Mouse (Mus musculus) heart, embryonic 14.5 days (tissue): ENCODE results near the gene Rfx7. TPM values are rescaled to one million over a fixed set of nuclear protein-coding genes. Genes with fewer than 3 reads are reported as not detected.
A peak's percentile ranks its signal among the peaks of the same experiment; 100 is the strongest.

Experiments
- ATAC-seq: fragments of 200-750 bp; cut with Nextera tagmentation; 2 replicates; pipeline ENCODE4 v1.8.0; 2017; ENCODE audit warnings: low read depth, moderate TSS enrichment; ENCODE audit not compliant: insufficient number of reproducible peaks, insufficient read depth, low FRiP score
- H3K27ac ChIP-seq, 2 experiments: fragments of 200-500 bp in 1 of 2; fragments of 300-500 bp in 1 of 2; sonication (generic) in 1 of 2; replicated peaks in 1 of 2; 2 replicates each; pipeline ENCODE4 v1.5.1; 2012 to 2014; ENCODE audit warnings: low read depth in 2 of 2, low read length in 2 of 2, control low read depth in 1 of 2, mild to moderate bottlenecking in 1 of 2, mixed read lengths in 1 of 2; ENCODE audit not compliant: control insufficient read depth in 1 of 2, insufficient read depth in 1 of 2
- H3K27me3 ChIP-seq: fragments of 300-500 bp; sonication (generic); 2 replicates; pipeline ENCODE4 v1.6.1; 2014; ENCODE audit warnings: mild to moderate bottlenecking, low read length, control low read depth; ENCODE audit not compliant: control insufficient read depth, insufficient read depth
- H3K36me3 ChIP-seq: fragments of 300-500 bp; sonication (generic); 2 replicates; pipeline ENCODE4 v1.6.1; 2014; ENCODE audit warnings: mild to moderate bottlenecking, control low read depth, low read length, mixed read lengths; ENCODE audit not compliant: control insufficient read depth, insufficient read depth
- H3K4me1 ChIP-seq, 2 experiments: fragments of 200-500 bp in 1 of 2; fragments of 300-500 bp in 1 of 2; sonication (generic) in 1 of 2; 2 replicates each; pipeline ENCODE4 v1.6.1; 2012 to 2014; ENCODE audit warnings: low read length in 2 of 2, control low read depth in 1 of 2, mixed read lengths in 1 of 2; ENCODE audit not compliant: control insufficient read depth in 2 of 2, insufficient read depth in 2 of 2
- H3K4me2 ChIP-seq: fragments of 300-500 bp; sonication (generic); 2 replicates; pipeline ENCODE4 v1.6.1; 2014; ENCODE audit warnings: mild to moderate bottlenecking, low read length
- H3K4me3 ChIP-seq, 2 experiments: fragments of 200-500 bp in 1 of 2; fragments of 300-500 bp in 1 of 2; sonication (generic) in 1 of 2; 2 replicates each; pipeline ENCODE4 v1.5.1; 2012 to 2014; ENCODE audit warnings: low read length in 2 of 2, mild to moderate bottlenecking in 2 of 2, control low read depth in 1 of 2, low read depth in 1 of 2, moderate library complexity in 1 of 2; ENCODE audit not compliant: control insufficient read depth in 1 of 2, insufficient read depth in 1 of 2
- H3K9ac ChIP-seq: fragments of 300-500 bp; sonication (generic); 2 replicates; pipeline ENCODE4 v1.6.1; 2014; ENCODE audit warnings: mild to moderate bottlenecking, low read length
- H3K9me3 ChIP-seq: fragments of 300-500 bp; sonication (generic); 2 replicates; pipeline ENCODE4 v1.6.1; 2016; ENCODE audit warnings: low read length, control low read depth; ENCODE audit not compliant: control insufficient read depth
- WGBS: fragments of 180-500 bp; shearing (Covaris S2); extraction: QIAGEN DNeasy Blood & Tissue Kit; methylation state at CpG from one replicate; pipeline ENCODE4 v1.1.7; 2014; 5-methylcytosine and 5-hydroxymethylcytosine counted together
- polyA plus RNA-seq: library from polyadenylated mRNA; unstranded; fragments of >200 nt; fragmentation: Nextera tagmentation; extraction: Ambion mirVana; gene quantifications from 2 replicates; pipeline ENCODE4 v1.2.1, GENCODE M21; 2014

Rfx7 gene
- polyA plus RNA-seq, 1 experiment from 2014 or later: 10.7 TPM

DNA sequence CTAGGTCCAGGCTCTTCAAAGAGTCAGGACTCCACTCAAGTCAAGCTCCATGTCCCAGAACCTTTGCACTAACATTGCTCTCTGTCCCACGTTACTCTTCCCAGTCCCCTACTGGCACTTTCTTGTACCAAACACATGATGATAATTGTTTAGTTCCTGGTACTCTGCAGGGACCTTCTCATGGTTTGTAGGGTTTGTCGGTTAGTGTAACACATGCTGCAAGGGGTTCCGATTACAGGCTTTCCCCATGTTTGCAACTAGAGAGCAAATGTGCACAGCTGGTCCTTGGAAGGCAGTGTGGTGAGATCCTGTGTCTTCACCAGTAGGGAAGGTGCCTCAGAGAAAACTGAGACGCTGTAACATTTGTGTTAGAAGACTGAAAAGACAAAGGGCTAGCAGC is 121.5 kb downstream of the Rfx7 start:
- Histone ChIP-seq H3K27me3 (no peaks in the 10 kb centered on the region), H3K4me2 (peak overlapping the region; percentile 39; the same call in 1 of the 2 replicates), H3K27ac (peak overlapping the region; percentile 76 to 82), H3K9ac (no peak overlapping the region; the same call in 1 of the 2 replicates), H3K4me3 (no peak overlapping the region), H3K4me1 (peaks cover 24 to 28% of the 10 kb centered on the region in 2 experiments), H3K36me3 (no peaks in the 10 kb centered on the region), H3K9me3 (no peaks in the 10 kb centered on the region)
- no peak for ATAC-seq
- WGBS: 53% methylated on average over 4 of the region's 4 CpGs

DNA sequence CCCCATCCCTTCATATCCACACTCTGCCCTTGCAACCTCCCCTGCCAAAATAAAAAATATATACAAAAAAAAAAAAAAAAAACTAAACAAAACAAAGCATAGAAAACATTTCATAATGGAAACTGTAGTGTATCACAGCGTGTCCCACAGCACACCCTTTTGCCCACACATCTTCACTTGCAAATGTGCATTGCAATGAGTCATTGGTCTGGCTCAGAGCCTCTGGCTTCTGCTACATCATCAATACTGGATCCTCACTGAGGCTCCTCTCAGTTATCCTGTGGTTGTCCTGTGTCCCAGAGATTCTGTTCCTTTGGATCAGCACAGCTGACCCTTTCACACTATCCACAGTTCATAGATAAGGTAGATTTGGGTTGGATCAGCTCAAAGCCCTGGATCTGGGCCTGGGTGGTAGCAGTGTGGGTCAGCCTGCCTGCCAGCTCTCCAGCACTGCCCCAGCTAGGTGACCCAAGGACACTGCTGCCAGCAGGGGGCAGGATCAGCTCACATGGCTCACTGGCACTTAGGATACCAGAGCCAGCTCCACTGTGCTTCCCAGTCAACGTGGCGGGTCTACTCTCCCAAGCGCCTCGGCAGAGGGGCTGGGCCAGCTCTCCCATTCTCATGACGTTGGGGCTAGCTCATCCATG is 122.7 kb downstream of the Rfx7 start:
- 55% methylated on average over 6 of the region's 6 CpGs for WGBS
- H3K9me3 ChIP-seq: no peaks in the 10 kb centered on the region
- ATAC-seq: peak; percentile 62
- peaks cover 24 to 28% of the 10 kb centered on the region in 2 experiments for H3K4me1 ChIP-seq
- peak overlapping the region in 1 of 2 experiments; percentile 21; a peak in 1 of 4 replicates for H3K27ac ChIP-seq
- no peaks in the 10 kb centered on the region for H3K27me3 ChIP-seq
- no peaks in the 10 kb centered on the region for H3K36me3 ChIP-seq
- no peak overlapping the region for H3K9ac ChIP-seq
- no peak overlapping the region for H3K4me2 ChIP-seq
- H3K4me3 ChIP-seq: no peak overlapping the region

DNA sequence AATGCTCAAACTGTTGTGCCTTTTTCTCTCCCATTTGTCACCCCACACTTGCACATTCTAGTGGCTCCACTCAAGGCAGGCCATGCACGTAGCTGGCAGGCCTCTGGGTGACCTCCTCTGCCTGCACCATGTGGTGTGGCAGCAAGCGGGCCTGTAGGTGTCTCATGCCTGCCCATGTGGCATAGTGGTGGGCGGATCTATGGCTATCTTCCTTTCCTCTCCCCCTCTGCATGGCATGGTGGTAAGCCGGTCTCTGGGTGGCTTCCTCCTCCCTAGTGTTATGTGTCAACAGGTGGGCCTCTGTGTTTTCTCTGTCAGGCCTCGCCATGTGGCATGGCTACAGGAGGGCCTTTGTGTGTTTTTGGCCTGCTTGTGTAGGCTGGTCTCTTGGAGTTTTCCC is 123.6 kb downstream of the Rfx7 start:
- H3K27me3 ChIP-seq: no peaks in the 10 kb centered on the region
- H3K36me3 ChIP-seq: no peaks in the 10 kb centered on the region
- peak overlapping the region; percentile 21 to 22; a peak in 2 of 4 replicates for H3K27ac ChIP-seq
- ATAC-seq: 0 out of 2 replicates have a peak, but pooled peaks have one; percentile 28
- H3K9me3 ChIP-seq: no peaks in the 10 kb centered on the region
- peaks cover 24 to 28% of the 10 kb centered on the region in 2 experiments for H3K4me1 ChIP-seq
- no peak overlapping the region for H3K4me2 ChIP-seq
- no peak overlapping the region for H3K4me3 ChIP-seq
- H3K9ac ChIP-seq: no peak overlapping the region
- WGBS: 53% methylated on average over 5 of the region's 5 CpGs

DNA sequence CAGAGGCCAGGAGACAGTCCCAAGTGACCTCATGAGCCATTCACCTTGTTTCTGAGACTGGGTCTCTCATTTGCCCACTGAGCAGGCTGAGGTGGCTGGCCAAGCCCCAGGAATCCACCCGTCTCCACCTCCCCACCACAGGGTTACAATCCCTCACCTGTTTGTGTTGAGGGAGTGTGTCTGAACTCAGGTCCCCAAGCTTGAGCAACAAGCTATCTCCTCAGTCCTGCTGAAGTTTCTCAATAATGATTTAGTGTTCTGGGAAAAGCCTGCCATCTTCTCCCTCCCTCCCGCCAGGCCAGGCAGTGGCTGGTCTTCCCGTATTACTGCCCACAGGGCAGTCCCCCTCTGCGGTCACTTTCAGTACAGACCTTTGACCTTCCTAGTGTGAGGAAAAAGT is 124.5 kb downstream of the Rfx7 start:
- H3K36me3 ChIP-seq: no peaks in the 10 kb centered on the region
- no peaks in the 10 kb centered on the region for H3K9me3 ChIP-seq
- ATAC-seq: no peak
- 74% methylated on average over 4 of the region's 4 CpGs for WGBS
- H3K4me2 ChIP-seq: no peak overlapping the region
- peak overlapping the region in 1 of 2 experiments; percentile 25; a peak in 1 of 4 replicates for H3K27ac ChIP-seq
- H3K4me1 ChIP-seq: peaks cover 24 to 28% of the 10 kb centered on the region in 2 experiments
- H3K27me3 ChIP-seq: no peaks in the 10 kb centered on the region
- no peak overlapping the region for H3K9ac ChIP-seq
- no peak overlapping the region for H3K4me3 ChIP-seq

DNA sequence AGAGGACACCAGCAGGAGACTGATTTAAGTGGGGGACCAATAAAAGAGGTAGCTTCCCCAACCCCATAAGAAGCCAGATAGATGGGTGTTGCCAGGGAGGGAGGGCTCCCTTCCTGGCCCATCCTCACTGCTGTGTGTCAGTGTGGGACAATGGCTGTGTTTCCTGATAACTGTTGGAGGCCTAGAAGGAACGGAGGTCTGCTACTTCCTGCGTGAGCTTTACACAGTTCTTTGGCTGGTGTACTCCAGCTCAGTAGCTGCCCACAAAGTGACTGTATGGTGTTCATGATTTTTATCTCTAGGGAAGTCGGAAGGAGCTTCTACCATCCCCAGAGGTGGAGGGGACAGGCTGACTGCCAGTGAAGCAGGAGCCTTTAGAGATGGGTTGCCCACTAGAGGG is 124.9 kb downstream of the Rfx7 start:
- H3K4me3 ChIP-seq: no peak overlapping the region
- H3K9ac ChIP-seq: no peak overlapping the region
- no peak for ATAC-seq
- WGBS: 50% methylated on average over 3 of the region's 3 CpGs
- no peaks in the 10 kb centered on the region for H3K9me3 ChIP-seq
- peak overlapping the region in 1 of 2 experiments; percentile 25; a peak in 1 of 4 replicates for H3K27ac ChIP-seq
- peaks cover 24 to 28% of the 10 kb centered on the region in 2 experiments for H3K4me1 ChIP-seq
- no peaks in the 10 kb centered on the region for H3K36me3 ChIP-seq
- no peak overlapping the region for H3K4me2 ChIP-seq
- no peaks in the 10 kb centered on the region for H3K27me3 ChIP-seq

DNA sequence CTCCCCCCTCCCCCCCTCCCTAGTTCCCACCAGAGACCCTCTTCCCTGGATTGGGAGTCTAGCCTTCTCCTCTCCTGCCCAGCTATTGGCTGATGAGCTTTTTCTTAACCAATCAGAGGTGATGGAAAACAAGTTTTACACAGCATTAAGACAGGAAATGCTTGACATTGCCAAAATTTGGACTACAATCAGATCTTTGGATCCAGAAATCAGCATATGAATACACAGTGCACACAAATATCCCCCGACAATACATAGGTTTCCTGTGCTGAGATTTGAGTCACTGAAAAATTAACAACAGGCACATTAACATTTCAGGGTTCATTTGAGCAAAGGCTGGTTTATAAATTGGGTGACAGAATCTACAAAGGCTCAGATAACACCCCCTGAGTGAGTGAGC is 125.7 kb downstream of the Rfx7 start:
- H3K4me2 ChIP-seq: no peak overlapping the region
- no peaks in the 10 kb centered on the region for H3K9me3 ChIP-seq
- WGBS: 78% methylated on average over 1 of the region's 1 CpGs
- H3K36me3 ChIP-seq: no peaks in the 10 kb centered on the region
- no peak overlapping the region for H3K4me3 ChIP-seq
- no peak overlapping the region for H3K27ac ChIP-seq
- H3K27me3 ChIP-seq: no peaks in the 10 kb centered on the region
- H3K4me1 ChIP-seq: peaks cover 21 to 26% of the 10 kb centered on the region in 2 experiments
- no peak overlapping the region for H3K9ac ChIP-seq
- ATAC-seq: no peak

DNA sequence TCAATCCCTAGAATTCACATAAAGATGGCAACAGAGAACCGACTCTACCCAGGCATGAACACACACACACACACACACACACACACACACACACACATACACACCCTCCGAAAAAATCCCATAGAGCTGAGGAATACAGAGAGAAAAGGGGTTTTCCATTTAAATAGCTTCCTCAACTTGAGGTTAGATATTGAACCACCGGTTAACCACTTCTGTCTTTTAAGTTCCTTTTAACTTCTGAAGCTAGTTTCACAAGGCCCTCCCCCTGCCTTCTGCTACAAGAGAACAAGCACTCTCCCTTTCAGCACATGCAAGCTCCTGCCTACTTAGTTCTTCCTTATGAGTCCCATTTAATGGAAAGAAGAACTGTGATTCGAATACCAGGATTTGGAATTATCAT is 128.1 kb downstream of the Rfx7 start:
- Histone ChIP-seq H3K9me3 (no peaks in the 10 kb centered on the region), H3K4me3 (no peak overlapping the region), H3K4me1 (peaks cover 11 to 24% of the 10 kb centered on the region in 2 experiments), H3K27me3 (no peaks in the 10 kb centered on the region), H3K27ac (no peak overlapping the region), H3K9ac (no peak overlapping the region), H3K36me3 (peaks cover 18% of the 10 kb centered on the region), H3K4me2 (no peak overlapping the region)
- no peak for ATAC-seq
- 74% methylated on average over 4 of the region's 4 CpGs for WGBS

DNA sequence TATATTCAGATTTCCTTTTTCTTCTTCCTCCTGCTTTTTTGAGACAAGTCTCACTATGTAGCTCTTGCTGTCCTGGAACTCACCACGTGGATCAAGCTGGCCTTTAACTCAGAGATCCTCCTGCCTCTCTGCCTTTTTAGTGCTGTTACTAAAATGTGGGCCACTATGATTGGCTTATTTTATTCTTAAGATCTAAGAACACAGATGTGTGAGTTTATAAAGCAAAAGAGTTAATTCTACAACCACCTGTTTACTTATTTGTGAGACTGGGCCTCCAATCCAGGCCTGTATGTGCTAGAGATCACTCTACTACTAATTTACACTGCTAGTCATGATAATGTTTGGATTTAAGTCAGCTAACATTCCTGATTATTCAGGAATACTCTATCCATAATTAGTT is 128.9 kb downstream of the Rfx7 start:
- 57% methylated on average over 1 of the region's 1 CpGs for WGBS
- H3K9me3 ChIP-seq: no peaks in the 10 kb centered on the region
- H3K36me3 ChIP-seq: peaks cover 26% of the 10 kb centered on the region
- ATAC-seq: no peak
- H3K4me3 ChIP-seq: no peak overlapping the region
- peak overlapping the region in 1 of 2 experiments; percentile 49; a peak in 2 of 4 replicates for H3K27ac ChIP-seq
- H3K9ac ChIP-seq: peak overlapping the region; percentile 100
- H3K27me3 ChIP-seq: no peaks in the 10 kb centered on the region
- H3K4me1 ChIP-seq: peaks cover 7 to 25% of the 10 kb centered on the region in 2 experiments
- H3K4me2 ChIP-seq: peak overlapping the region; percentile 85
